Mouse (Mus musculus) lung, adult 2 months (tissue): ENCODE measurements around the gene Dctpp1. TPM values are rescaled to one million over a fixed set of nuclear protein-coding genes. Genes with fewer than 3 reads are reported as not detected.

Experiments used
- DNase-seq: peaks from one replicate; pipeline ENCODE4 v3.0.0; 2022
- H3K4me1 ChIP-seq: fragments of 200-500 bp; 2 replicates; pipeline ENCODE4 v1.6.1; 2011; ENCODE audit warnings: low read length; ENCODE audit not compliant: control insufficient read depth, insufficient read depth
- H3K4me3 ChIP-seq: fragments of 200-500 bp; replicated peaks from 2 replicates; pipeline ENCODE3; 2011; ENCODE audit warnings: low read depth, mild to moderate bottlenecking, control low read depth, low read length; ENCODE audit errors: extremely low read depth
- CTCF ChIP-seq: fragments of 200-500 bp; IDR thresholded peaks from 2 replicates; pipeline ENCODE4 v1.5.1; 2011; ENCODE audit warnings: mild to moderate bottlenecking, low read length, control low read depth; ENCODE audit not compliant: insufficient read depth
- POLR2A ChIP-seq: fragments of 200-500 bp; IDR thresholded peaks from 2 replicates; pipeline ENCODE4 v1.6.1; 2011; ENCODE audit warnings: low read depth, mild to moderate bottlenecking, control low read depth, low read length, borderline replicate concordance; ENCODE audit errors: extremely low read depth
- WGBS: fragments of 180-500 bp; shearing (Covaris S2); methylation state at CpG from one replicate; pipeline ENCODE4 v1.1.7; 2018; 5-methylcytosine and 5-hydroxymethylcytosine counted together
- polyA plus RNA-seq: library from polyadenylated mRNA; depleted of rRNA; stranded (reverse); fragments of >200 nt; gene quantifications from 2 replicates; pipeline ENCODE4 v1.2.3, GENCODE M21; 2012

Gene Dctpp1
- polyA plus RNA-seq, 1 experiment = 17.9 TPM

DNA sequence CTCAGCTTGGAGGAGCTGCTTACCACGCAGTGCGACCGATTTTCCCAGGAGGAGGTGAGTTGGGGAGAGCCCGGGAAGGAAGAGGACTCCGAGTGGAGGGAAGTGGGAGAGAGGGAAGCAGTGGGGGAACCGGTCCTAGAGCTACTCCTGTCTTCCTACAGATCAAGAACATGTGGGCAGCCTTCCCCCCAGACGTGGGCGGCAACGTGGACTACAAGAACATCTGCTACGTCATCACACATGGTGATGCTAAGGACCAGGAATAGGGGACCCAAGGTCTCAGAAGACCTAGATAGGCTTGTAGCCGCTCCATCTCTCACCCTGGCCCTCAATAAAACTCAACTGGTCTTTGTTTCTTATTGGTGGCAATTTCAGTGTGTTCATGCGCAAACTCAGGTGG is 46.6 kb downstream of the Dctpp1 start:
- no peak for DNase-seq
- H3K4me3 ChIP-seq = no peak overlapping the region
- no peak for TF ChIP-seq CTCF
- TF ChIP-seq POLR2A = no peak
- peaks cover 3% of the 10 kb centered on the region; the same call in 1 of the 2 replicates for H3K4me1 ChIP-seq
- WGBS = 62% methylated on average over 12 of the region's 12 CpGs

- H3K4me3 ChIP-seq = no peak overlapping the region
- TF ChIP-seq CTCF (peak; percentile 46), POLR2A (no peak)
- 43% methylated on average over 7 of the region's 7 CpGs for WGBS
- H3K4me1 ChIP-seq = peaks cover 3% of the 10 kb centered on the region; the same call in 1 of the 2 replicates
- no peak for DNase-seq
Observed at GRCm38 (mm10) chr7:127213485-127213884, 47.0 kb downstream of the Dctpp1 start.

DNA sequence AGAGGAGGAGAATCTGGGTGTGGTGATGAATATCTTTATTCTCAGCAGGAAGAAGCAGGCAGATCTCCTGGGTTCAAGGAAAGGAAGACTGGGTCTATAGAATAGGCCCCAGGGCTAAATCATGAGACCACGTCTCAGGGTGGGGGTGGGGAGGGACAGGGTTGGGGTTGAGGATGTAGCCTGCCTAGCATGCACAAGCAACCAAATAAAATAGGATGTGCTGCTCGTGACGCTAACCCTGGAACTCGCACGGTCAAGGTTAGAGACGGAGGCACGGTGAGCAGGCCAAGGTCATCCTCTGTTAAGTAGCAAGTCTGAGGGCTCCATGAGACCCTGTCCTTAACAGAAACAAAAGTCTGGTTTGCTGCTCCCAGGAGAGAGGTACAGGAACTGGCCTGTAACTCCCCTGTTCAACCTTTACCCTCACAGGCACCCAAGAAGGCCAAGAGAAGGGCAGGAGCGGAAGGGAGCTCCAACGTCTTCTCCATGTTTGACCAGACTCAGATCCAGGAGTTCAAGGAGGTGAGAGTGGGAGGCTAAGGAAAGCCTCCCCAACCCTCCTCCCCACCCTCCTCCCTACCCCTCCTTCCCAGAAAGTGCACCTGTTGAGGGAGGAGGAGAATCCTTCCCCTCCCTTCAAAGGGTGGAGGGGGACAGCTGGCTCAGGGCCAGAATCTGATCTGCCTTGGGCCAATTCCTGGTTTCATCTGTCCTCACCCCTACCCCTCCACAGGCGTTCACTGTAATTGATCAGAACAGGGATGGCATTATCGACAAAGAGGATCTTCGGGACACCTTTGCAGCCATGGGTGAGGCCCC is 47.9 kb downstream of the Dctpp1 start:
- Histone ChIP-seq H3K4me1 (peaks cover 3% of the 10 kb centered on the region; the same call in 1 of the 2 replicates), H3K4me3 (no peak overlapping the region)
- TF ChIP-seq POLR2A (no peak), CTCF (no peak)
- WGBS = 91% methylated on average over 12 of the region's 12 CpGs
- no peak for DNase-seq

GRCm38 (mm10) chr7:127211014-127211745 is 49.3 kb downstream of the Dctpp1 start:
- WGBS = 72% methylated on average over 5 of the region's 5 CpGs
- TF ChIP-seq POLR2A (no peak), CTCF (no peak)
- no peak for DNase-seq
- Histone ChIP-seq H3K4me1 (peaks cover 7% of the 10 kb centered on the region), H3K4me3 (no peak overlapping the region)

- DNase-seq = no peak
- Histone ChIP-seq H3K4me1 (peaks cover 4% of the 10 kb centered on the region), H3K4me3 (no peak overlapping the region)
- no peak for TF ChIP-seq CTCF
- no peak for TF ChIP-seq POLR2A
- 84% methylated on average over 4 of the region's 4 CpGs for WGBS
Observed at GRCm38 (mm10) chr7:127210266-127210665, 50.2 kb downstream of the Dctpp1 start.

DNA sequence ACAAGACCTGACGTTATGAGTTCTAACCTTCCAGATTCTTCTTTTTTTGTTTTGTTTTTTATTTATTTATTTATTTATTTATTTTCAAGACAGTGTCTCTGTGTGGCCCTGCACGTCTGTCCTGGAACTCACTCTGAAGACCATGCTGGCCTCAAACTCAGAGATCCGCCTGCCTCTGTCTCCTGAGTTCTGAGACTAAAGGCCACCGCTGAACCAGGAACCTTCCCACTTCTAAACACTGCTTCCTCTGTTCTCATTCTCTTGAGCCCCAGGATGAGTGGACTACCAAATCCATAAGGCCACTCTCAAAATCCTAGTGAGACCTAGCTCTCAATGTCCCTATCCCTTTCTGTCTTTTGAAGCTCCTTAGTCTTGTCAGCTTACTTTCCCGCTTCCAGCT is 50.7 kb downstream of the Dctpp1 start:
- 77% methylated on average over 5 of the region's 5 CpGs for WGBS
- DNase-seq = no peak
- peaks cover 4% of the 10 kb centered on the region for H3K4me1 ChIP-seq
- no peak for TF ChIP-seq CTCF
- no peak for TF ChIP-seq POLR2A
- H3K4me3 ChIP-seq = no peak overlapping the region

DNA sequence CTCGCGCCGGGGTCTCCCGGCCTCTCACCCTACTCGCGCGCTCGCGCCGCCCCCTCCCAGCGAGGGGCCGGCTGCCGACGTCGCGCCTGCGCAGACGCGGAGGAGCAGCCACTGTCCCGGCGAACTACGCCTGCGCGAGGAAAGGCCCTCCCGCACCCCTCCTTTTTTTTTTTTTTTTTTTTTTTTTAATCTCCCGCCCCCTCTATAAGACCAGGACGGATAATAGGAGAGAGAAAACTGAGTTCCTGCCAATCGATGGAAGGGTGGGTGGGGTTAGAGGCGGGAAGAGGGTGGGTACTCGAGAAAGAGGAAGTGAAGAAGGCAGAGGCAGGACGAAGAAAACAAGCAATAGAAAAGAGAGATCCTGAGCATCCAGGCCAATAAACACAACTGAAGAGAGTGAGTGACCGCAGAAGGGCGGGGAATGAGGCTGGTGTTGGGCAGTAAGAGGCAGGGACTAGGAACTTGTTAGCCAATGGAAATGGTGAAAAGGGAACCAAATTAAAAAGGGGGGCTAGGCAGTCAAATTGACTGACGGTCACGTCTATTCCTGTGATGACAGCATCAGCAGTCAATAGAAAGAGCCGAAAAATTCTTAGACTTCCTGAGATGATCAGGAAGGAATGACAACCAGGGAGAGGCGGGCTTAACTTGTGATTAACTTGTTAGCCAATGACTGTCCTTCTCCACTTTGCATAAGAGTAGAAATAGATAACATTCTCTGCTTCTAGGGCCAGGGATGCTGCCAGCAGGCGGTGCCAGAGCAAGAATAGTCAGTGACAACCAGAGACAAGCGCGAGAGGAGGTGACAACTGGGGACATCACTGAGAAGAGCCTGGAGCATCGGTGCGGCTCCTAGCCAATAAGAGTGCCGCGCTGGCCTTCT is 51.7 kb downstream of the Dctpp1 start, which contains the start of gene Mylpf:
TSS of gene Mylpf (plus strand) at position 338 of the 886 bp plus-strand sequence.
- Histone ChIP-seq H3K4me3 (peak within 1 kb of the TSS; percentile 83), H3K4me1 (peaks cover 4% of the 10 kb centered on the region)
- DNase-seq = peak; percentile 85
- peak; percentile 64 for TF ChIP-seq CTCF
- peak; percentile 88; the same call in 1 of the 2 replicates for TF ChIP-seq POLR2A
- under 1% methylated on average over 44 of the region's 44 CpGs for WGBS

- under 1% methylated on average over 28 of the region's 44 CpGs for WGBS
- TF ChIP-seq POLR2A = no peak
- no peak for TF ChIP-seq CTCF
- Histone ChIP-seq H3K4me3 (peak within 1 kb of the TSS; percentile 83), H3K4me1 (peaks cover 4% of the 10 kb centered on the region)
- DNase-seq = no peak
Observed at GRCm38 (mm10) chr7:127208295-127208552, 52.3 kb downstream of the Dctpp1 start, which contains the start of gene Tbc1d10b. Gene Tbc1d10b, minus strand, starts transcription at chr7:127208468.
